Mouse (Mus musculus) heart, postnatal 0 days (tissue): ENCODE measurements around the gene Dtymk. TPM values are rescaled to one million over a fixed set of nuclear protein-coding genes. Genes with fewer than 3 reads are reported as not detected.

Experiments
- ATAC-seq: fragments of 200-750 bp; cut with Nextera tagmentation; 2 replicates; pipeline ENCODE4 v1.8.0; 2017; ENCODE audit warnings: low read depth, moderate number of reproducible peaks, moderate library complexity; ENCODE audit not compliant: insufficient read depth
- DNase-seq: peaks from one replicate; pipeline ENCODE4 v3.0.0-alpha.2; 2016; ENCODE audit warnings: low spot score
- H3K27ac ChIP-seq: fragments of 300-500 bp; sonication (generic); 2 replicates; pipeline ENCODE4 v1.5.1; 2014; ENCODE audit warnings: low read depth, mild to moderate bottlenecking
- H3K27me3 ChIP-seq: fragments of 300-500 bp; sonication (generic); 2 replicates; pipeline ENCODE4 v1.6.1; 2014; ENCODE audit warnings: low read length, mixed read lengths; ENCODE audit not compliant: control insufficient read depth, insufficient read depth
- H3K36me3 ChIP-seq: fragments of 300-500 bp; sonication (generic); replicated peaks from 2 replicates; pipeline ENCODE4 v1.6.1; 2014; ENCODE audit warnings: low read length, mixed read lengths; ENCODE audit not compliant: control insufficient read depth, insufficient read depth
- H3K4me1 ChIP-seq: fragments of 300-500 bp; sonication (generic); 2 replicates; pipeline ENCODE4 v1.6.1; 2014; ENCODE audit warnings: antibody characterized with exemption; ENCODE audit not compliant: control insufficient read depth, insufficient read depth
- H3K4me2 ChIP-seq: fragments of 300-500 bp; sonication (generic); 2 replicates; pipeline ENCODE4 v1.6.1; 2014; ENCODE audit warnings: low read depth, mild to moderate bottlenecking, low read length, moderate library complexity
- H3K4me3 ChIP-seq: fragments of 300-500 bp; sonication (generic); 2 replicates; pipeline ENCODE4 v1.5.1; 2014; ENCODE audit warnings: low read depth, low read length
- H3K9ac ChIP-seq: fragments of 300-500 bp; sonication (generic); replicated peaks from 2 replicates; pipeline ENCODE4 v1.6.1; 2014; ENCODE audit warnings: low read depth, low read length, mixed read lengths
- H3K9me3 ChIP-seq: fragments of 300-500 bp; sonication (generic); replicated peaks from 2 replicates; pipeline ENCODE4 v1.6.1; 2016; ENCODE audit warnings: low read length; ENCODE audit not compliant: control insufficient read depth
- CTCF ChIP-seq: IDR thresholded peaks from 2 replicates; pipeline ENCODE4 v1.5.1; 2016; ENCODE audit warnings: antibody characterized with exemption, control low read depth, low read depth
- EP300 ChIP-seq: IDR thresholded peaks from 2 replicates; pipeline ENCODE4 v1.6.1; 2016; ENCODE audit warnings: antibody characterized with exemption, low read depth
- WGBS: fragments of 180-500 bp; shearing (Covaris S2); extraction: QIAGEN DNeasy Blood & Tissue Kit; methylation state at CpG from one replicate; pipeline ENCODE4 v1.1.7; 2014; 5-methylcytosine and 5-hydroxymethylcytosine counted together
- polyA plus RNA-seq: library from polyadenylated mRNA; unstranded; fragments of >200 nt; fragmentation: Nextera tagmentation; extraction: Ambion mirVana; gene quantifications from 2 replicates; pipeline ENCODE4 v1.2.1, GENCODE M21; 2015
- total RNA-seq: library from RNA; depleted of rRNA; stranded (reverse); fragments of >200 nt; gene quantifications from 2 replicates; pipeline ENCODE4 v1.2.3, GENCODE M21; 2014; ENCODE audit warnings: low replicate concordance

The Dtymk gene
- total and polyA plus RNA-seq, 2 experiments from 2014 or later: 58.7 to 86.7 TPM

DNA sequence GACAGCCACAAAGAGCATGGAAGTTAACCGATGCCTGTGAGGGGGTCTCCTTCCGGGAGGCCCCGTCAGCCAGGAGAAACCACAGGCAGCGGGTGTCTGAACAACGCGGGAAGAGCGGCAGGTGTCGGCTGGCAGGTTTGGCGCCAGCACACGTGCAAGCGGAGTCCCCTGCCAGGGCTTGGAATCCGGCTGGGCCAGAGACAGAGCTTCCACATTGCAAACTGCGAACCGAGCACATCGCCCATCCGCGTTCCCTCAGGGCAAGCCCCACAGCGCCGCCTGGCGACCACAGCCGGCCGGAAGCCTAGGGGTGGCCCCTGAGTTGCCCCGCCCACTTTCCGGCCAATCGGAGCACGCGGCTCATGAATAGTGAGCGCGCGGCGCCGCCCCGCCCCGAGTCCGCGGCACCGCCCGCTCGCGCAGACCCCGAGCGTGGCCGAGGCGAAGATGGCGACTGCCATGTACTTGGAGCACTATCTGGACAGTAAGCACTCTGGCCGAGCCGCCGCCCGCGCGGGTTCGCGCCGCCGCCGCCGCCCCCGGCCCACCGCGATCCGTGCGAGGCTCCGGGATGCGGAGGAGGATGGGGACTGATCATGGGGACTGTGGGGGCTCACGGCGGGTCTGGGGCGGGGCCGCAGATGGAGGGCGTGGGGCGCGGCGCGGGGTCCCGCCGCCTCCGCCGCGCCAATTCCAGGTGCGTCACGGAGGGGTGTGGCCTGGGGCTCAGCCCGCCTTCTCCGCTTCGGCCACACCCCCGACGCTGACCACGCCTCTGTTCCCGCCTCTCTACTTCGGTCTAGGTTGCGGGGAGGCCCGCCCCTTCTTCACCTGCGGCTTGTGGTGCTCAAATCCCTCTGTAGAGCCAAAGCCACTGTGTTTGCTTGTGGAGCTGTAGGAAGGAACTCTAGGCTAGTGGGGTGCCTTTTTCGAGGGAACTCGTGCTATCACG lies 2.1 kb upstream of the Dtymk start, which contains the start of gene Ing5:
TSS of gene Ing5 (plus strand) at position 410 of the 952 bp plus-strand sequence.
- Histone ChIP-seq H3K4me1 (peaks cover 27% of the 10 kb centered on the region), H3K4me3 (peak within 1 kb of the TSS; percentile 97), H3K9ac (peak within 1 kb of the TSS; percentile 94), H3K27ac (peak within 1 kb of the TSS; percentile 99), H3K4me2 (peak within 1 kb of the TSS; percentile 91), H3K9me3 (no peaks in the 10 kb centered on the region), H3K36me3 (peaks cover 37% of the 10 kb centered on the region), H3K27me3 (no peaks in the 10 kb centered on the region)
- TF ChIP-seq EP300 (peak; percentile 62; the same call in 1 of the 2 replicates), CTCF (peak; percentile 97)
- under 1% methylated on average over 93 of the region's 94 CpGs for WGBS
- peak; percentile 95 for ATAC-seq
- DNase-seq: peak; percentile 95

DNA sequence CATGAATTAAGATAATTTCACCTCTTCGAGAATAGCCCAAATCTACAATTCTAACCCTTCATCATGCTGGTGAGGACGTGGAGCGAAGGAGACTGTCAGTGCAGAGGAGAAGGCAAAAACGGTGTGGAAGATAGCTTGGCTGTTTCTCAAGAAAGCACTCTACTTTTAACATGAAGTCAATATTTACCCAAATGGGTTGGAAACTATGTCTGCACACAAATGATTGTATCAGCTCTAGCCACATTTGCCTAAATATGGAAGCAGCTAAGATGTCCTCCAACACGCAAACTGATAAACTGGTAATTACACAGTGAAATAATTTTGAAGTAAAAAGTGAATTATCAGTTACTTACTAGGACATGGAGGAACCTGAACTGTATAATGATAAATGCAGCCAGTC lies 1.0 kb upstream of the Dtymk start:
- no peak overlapping the region for H3K27ac ChIP-seq
- H3K4me3 ChIP-seq: peak overlapping the region; percentile 97; the same call in 1 of the 2 replicates
- H3K36me3 ChIP-seq: peaks cover 37% of the 10 kb centered on the region
- DNase-seq (no peak), ATAC-seq (no peak)
- no peak overlapping the region for H3K9ac ChIP-seq
- H3K4me2 ChIP-seq: peak overlapping the region; percentile 91; the same call in 1 of the 2 replicates
- WGBS: 83% methylated on average over 5 of the region's 5 CpGs
- H3K4me1 ChIP-seq: peaks cover 27% of the 10 kb centered on the region
- no peak for TF ChIP-seq EP300
- TF ChIP-seq CTCF: no peak
- no peaks in the 10 kb centered on the region for H3K9me3 ChIP-seq
- no peaks in the 10 kb centered on the region for H3K27me3 ChIP-seq

DNA sequence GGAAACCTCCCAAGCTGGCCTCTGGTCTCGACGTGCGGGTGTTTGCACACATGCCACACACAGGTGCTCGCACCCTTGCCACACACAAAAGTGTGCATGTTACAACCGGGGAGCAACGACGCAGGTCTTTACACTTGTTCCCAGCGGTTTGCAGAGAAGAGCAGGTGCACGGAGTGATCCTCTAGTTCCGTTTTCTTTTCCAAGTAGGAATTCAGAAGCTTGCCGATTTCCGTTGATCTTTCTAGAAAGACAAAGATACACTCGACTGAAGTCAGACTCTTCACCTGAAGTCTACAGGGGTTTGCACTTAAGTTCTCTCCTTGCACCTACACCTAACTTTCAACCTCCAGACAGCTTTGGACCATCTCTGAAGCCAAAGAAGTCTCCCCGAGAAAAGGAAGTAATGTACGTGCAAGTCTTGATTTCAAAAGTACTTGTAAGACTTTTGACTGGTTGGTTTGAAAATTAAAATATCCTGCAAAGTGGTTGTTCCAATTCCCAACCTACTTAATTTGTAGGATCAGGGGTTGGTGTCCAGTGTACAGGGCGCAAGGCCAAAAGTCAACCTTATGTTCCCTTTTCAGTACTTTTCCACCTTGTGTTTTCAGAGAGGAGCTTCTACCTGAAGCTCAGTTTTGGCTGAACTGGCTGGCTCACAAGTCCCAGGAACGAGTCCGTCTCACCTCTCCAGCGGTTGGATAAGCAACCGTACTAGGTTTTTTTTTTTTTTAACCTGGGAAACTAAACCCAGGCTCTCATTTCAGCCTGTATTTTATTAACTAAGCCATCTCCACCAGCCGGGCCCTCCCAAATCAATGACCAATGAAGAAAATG lies 847 bp downstream of the Dtymk start:
- WGBS: 70% methylated on average over 21 of the region's 21 CpGs
- Histone ChIP-seq H3K27me3 (no peaks in the 10 kb centered on the region), H3K4me1 (peaks cover 27% of the 10 kb centered on the region), H3K4me3 (peak overlapping the region; percentile 77), H3K27ac (peak overlapping the region; percentile 90; the same call in 1 of the 2 replicates), H3K4me2 (peak overlapping the region; percentile 91), H3K9me3 (no peaks in the 10 kb centered on the region), H3K36me3 (peaks cover 35% of the 10 kb centered on the region), H3K9ac (peak overlapping the region; percentile 72)
- DNase-seq (no peak), ATAC-seq (no peak)
- TF ChIP-seq CTCF (no peak), EP300 (no peak)

DNA sequence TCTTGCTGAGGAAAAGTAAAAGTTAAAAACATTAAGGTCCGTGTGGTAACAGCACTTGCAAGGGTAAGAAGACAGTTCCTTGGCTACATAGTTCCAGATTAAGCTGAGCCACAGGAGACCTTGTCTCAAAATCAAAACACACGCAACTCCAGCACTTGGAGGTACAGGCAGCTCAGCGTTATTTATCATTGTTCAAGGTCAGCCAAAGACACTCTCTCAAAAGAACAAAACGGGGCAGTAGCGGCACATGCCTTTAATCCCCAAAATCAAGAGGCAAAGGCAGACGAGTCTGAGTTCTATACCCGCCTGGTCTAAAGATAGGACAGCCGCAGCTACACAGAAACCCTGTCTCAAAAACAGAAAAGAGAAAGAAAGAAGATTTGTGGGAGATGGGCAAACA lies 5.8 kb downstream of the Dtymk start:
- no peaks in the 10 kb centered on the region for H3K9me3 ChIP-seq
- H3K36me3 ChIP-seq: peaks cover 71% of the 10 kb centered on the region
- no peak for ATAC-seq
- H3K27ac ChIP-seq: no peak overlapping the region
- no peak overlapping the region for H3K9ac ChIP-seq
- no peak overlapping the region for H3K4me2 ChIP-seq
- no peak for DNase-seq
- H3K4me1 ChIP-seq: no peaks in the 10 kb centered on the region
- no peaks in the 10 kb centered on the region for H3K27me3 ChIP-seq
- no peak overlapping the region for H3K4me3 ChIP-seq
- no peak for TF ChIP-seq CTCF
- no peak for TF ChIP-seq EP300
- 39% methylated on average over 8 of the region's 8 CpGs for WGBS

DNA sequence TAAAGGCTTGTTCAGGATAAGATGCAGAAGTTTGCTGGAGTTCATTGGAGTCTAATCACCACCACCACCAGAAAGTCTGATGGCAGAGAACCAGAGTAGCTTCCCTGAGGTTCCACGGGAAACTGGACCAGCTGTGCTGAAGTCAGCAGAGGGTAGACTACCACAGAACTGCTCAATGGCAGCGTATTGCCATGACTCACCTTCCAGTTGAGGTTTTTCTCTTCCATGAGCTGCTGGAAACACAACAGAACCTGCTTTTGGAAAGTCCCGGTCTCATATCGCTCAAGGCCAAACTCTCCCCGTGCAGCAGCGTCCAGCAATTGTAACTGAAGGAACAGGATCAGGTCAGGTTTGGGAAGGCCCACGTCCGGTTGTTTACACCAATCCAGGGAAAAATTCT lies 7.2 kb downstream of the Dtymk start:
- no peaks in the 10 kb centered on the region for H3K4me1 ChIP-seq
- peaks cover 74% of the 10 kb centered on the region for H3K36me3 ChIP-seq
- no peaks in the 10 kb centered on the region for H3K9me3 ChIP-seq

More for the DNA sequence above, 7.2 kb downstream of the Dtymk start:
- no peak overlapping the region for H3K4me3 ChIP-seq
- TF ChIP-seq EP300 (no peak), CTCF (no peak)
- no peak overlapping the region for H3K4me2 ChIP-seq
- ATAC-seq (no peak), DNase-seq (no peak)
- H3K9ac ChIP-seq: no peak overlapping the region
- WGBS: 96% methylated on average over 8 of the region's 8 CpGs
- H3K27ac ChIP-seq: no peak overlapping the region
- no peaks in the 10 kb centered on the region for H3K27me3 ChIP-seq
